Mouse (Mus musculus) B cell, adult 62 days (primary cell): Measurements from ENCODE around the gene Slc25a3. TPM values are rescaled to one million over a fixed set of nuclear protein-coding genes. Genes with fewer than 3 reads are reported as not detected.

Source experiments
- total RNA-seq: library from RNA; stranded (reverse); gene quantifications from 4 replicates; pipeline ENCODE4 v1.2.4, GENCODE M21; 2023

Gene Slc25a3
- total RNA-seq: 580 to 644 TPM (median 627 TPM) in 4 replicates

GRCm38 (mm10) chr10:91123828-91124822, at the start of gene Slc25a3:
Gene Slc25a3 (minus strand): TSS chr10:91124059.

DNA sequence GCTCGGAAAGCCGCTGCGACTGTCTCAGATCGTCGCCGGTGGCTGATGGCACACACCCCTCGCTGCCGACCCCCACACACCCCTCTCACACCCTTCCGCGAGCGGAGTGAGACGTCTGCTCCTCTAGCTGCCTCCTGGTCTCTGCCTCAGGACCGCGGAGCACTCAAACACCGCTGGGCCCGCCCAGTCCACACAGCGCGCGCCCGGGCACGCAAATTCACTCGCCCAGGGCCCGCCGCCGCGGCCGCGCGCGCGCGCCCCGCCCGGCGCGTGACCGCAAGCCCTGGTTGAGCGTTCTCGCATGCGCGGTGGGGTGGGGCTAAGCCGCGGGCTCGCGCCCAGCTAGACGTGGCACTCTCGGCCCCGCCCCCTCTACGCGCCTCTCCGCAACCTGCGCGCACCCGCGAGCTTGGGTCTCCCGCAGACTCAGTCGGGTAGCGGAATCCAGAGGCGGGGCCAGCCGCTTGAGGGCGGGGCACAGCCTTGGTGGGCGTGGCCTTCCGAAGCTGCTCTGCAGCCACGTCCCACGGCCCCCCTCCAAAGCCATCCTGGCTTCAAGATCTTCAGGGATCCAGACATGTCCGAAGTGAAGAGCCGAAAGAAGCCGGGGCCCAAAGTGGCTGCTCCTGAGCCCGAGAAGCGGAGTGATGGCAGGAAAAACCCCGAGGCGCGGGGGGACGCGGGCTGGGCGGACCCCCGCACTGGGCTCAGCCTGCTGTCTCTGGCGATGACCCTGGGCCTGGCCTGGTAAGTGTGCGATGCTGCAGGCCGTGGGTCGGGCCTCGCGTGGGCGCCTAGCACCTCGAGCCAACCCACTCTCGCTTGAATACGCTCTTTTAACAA, 41.1 kb downstream of the Slc25a3 start, which contains the start of the genes Apaf1 and Ikbip:
Gene Apaf1 (minus strand): TSS at position 221 of the 843 bp plus-strand sequence.
Gene Ikbip (plus strand): TSS at position 391 of the 843 bp plus-strand sequence.

Other genes starting within 250 kb of the Slc25a3 start
- 21.2 to 27.9 TPM (median 25.3 TPM) in 4 replicates for gene Apaf1, start 41.3 kb downstream of the Slc25a3 start, total RNA-seq
- 2.2 to 4.7 TPM (median 3.1 TPM) in 4 replicates for gene Ikbip, start 41.1 kb downstream of the Slc25a3 start, total RNA-seq
- gene Tmpo, start 57.3 kb upstream of the Slc25a3 start, total RNA-seq: 140 to 148 TPM (median 143 TPM) in 4 replicates